Mouse (Mus musculus) liver, adult 2 months (tissue): Measurements from ENCODE around the gene Uqcrc1.

Experiments
- CTCF ChIP-seq: fragments of 200-500 bp; IDR thresholded peaks from 2 replicates; pipeline ENCODE4 v1.5.1; 2011; ENCODE audit warnings: low read depth, low read length, control low read depth
- POLR2A ChIP-seq: fragments of 200-500 bp; IDR thresholded peaks from 2 replicates; pipeline ENCODE4 v1.6.1; 2011; ENCODE audit warnings: low read length, control low read depth; ENCODE audit not compliant: insufficient read depth; ENCODE audit errors: extremely low read depth

- TF ChIP-seq CTCF: no peak
- no peak for TF ChIP-seq POLR2A
These were observed 56.4 kb downstream of the Uqcrc1 start for GRCm38 (mm10) chr9:108992620-108993361.
